Mouse (Mus musculus): ENCODE measurements around the gene Itpka. TPM values are rescaled to one million over a fixed set of nuclear protein-coding genes. Genes with fewer than 3 reads are reported as not detected.
A peak's percentile ranks its signal among the peaks of the same experiment; 100 is the strongest.

Gene Itpka
- polyA plus RNA-seq, 1 experiment from 2014 or later = 2.7 TPM

- peaks cover 41% of the 10 kb centered on the region for H3K27me3 ChIP-seq (ENCODE audit: insufficient read depth, low read length)
- no peak for TF ChIP-seq EP300 (IDR thresholded peaks at IDR 0.05; ENCODE audit: low read depth)
- TF ChIP-seq CTCF (IDR thresholded peaks at IDR 0.05; ENCODE audit: low read depth) = no peak
- H3K27ac ChIP-seq (ENCODE audit: low read depth) = no peak overlapping the region
- H3K9me3 ChIP-seq (ENCODE audit: low read length) = no peaks in the 10 kb centered on the region
- H3K4me3 ChIP-seq (ENCODE audit: low read depth, low read length) = peak overlapping the region; percentile 62
- peak overlapping the region; percentile 96 for H3K4me2 ChIP-seq (ENCODE audit: low read depth, low read length)
- DNase-seq (peak; percentile 34), ATAC-seq (peak; percentile 48; the same call in 1 of the 2 replicates)
- peak overlapping the region; percentile 55 for H3K9ac ChIP-seq (replicated peaks)
- 2% methylated on average over 43 of the region's 77 CpGs for WGBS (ENCODE audit: insufficient replicate concordance)
- H3K4me1 ChIP-seq (ENCODE audit: insufficient read depth) = peaks cover 10% of the 10 kb centered on the region
- H3K36me3 ChIP-seq (replicated peaks; ENCODE audit: insufficient read depth, low read length) = no peaks in the 10 kb centered on the region
Measured at GRCm38 (mm10) chr2:119758101-119758843, 16.1 kb downstream of the Itpka start.

GRCm38 (mm10) chr2:119758844-119759835 lies 17.0 kb downstream of the Itpka start:
- Histone ChIP-seq H3K4me1 (ENCODE audit: insufficient read depth) (peaks cover 10% of the 10 kb centered on the region), H3K9ac (replicated peaks) (no peak overlapping the region), H3K4me3 (ENCODE audit: low read depth, low read length) (peak overlapping the region; percentile 62), H3K9me3 (ENCODE audit: low read length) (no peaks in the 10 kb centered on the region), H3K27ac (ENCODE audit: low read depth) (no peak overlapping the region), H3K36me3 (replicated peaks; ENCODE audit: insufficient read depth, low read length) (peaks cover 1% of the 10 kb centered on the region; the same call in 1 of the 2 replicates), H3K4me2 (ENCODE audit: low read depth, low read length) (peak overlapping the region; percentile 96), H3K27me3 (ENCODE audit: insufficient read depth, low read length) (peaks cover 41% of the 10 kb centered on the region)
- WGBS (ENCODE audit: insufficient replicate concordance) = 7% methylated on average over 44 of the region's 44 CpGs
- no peak for TF ChIP-seq CTCF (IDR thresholded peaks at IDR 0.05; ENCODE audit: low read depth)
- no peak for ATAC-seq
- DNase-seq = peak; percentile 26

- no peak within 1 kb of the TSS for H3K27ac ChIP-seq (ENCODE audit: low read depth)
- H3K27me3 ChIP-seq (ENCODE audit: insufficient read depth, low read length) = peaks cover 41% of the 10 kb centered on the region
- TF ChIP-seq EP300 (IDR thresholded peaks at IDR 0.05; ENCODE audit: low read depth) (no peak), CTCF (IDR thresholded peaks at IDR 0.05; ENCODE audit: low read depth) (no peak)
- H3K9ac ChIP-seq (replicated peaks) = no peak within 1 kb of the TSS
- peaks cover 10% of the 10 kb centered on the region for H3K4me1 ChIP-seq (ENCODE audit: insufficient read depth)
- DNase-seq (no peak), ATAC-seq (no peak)
- peaks cover 3% of the 10 kb centered on the region; the same call in 1 of the 2 replicates for H3K36me3 ChIP-seq (replicated peaks; ENCODE audit: insufficient read depth, low read length)
- 14% methylated on average over 9 of the region's 9 CpGs for WGBS (ENCODE audit: insufficient replicate concordance)
- 0 out of 2 replicates have a peak within 1 kb of the TSS, but pooled peaks have one; percentile 96 for H3K4me2 ChIP-seq (ENCODE audit: low read depth, low read length)
- no peak within 1 kb of the TSS for H3K4me3 ChIP-seq (ENCODE audit: low read depth, low read length)
- no peaks in the 10 kb centered on the region for H3K9me3 ChIP-seq (ENCODE audit: low read length)
Measured at GRCm38 (mm10) chr2:119760251-119760650, 18.1 kb downstream of the Itpka start, which contains the start of gene Ltk. Gene Ltk (minus strand): TSS chr2:119760431.

GRCm38 (mm10) chr2:119762276-119762675 lies 20.1 kb downstream of the Itpka start:
- Histone ChIP-seq H3K36me3 (replicated peaks; ENCODE audit: insufficient read depth, low read length) (peaks cover 4% of the 10 kb centered on the region; the same call in 1 of the 2 replicates), H3K9ac (replicated peaks) (no peak overlapping the region), H3K4me1 (ENCODE audit: insufficient read depth) (peaks cover 10% of the 10 kb centered on the region), H3K27ac (ENCODE audit: low read depth) (no peak overlapping the region), H3K4me3 (ENCODE audit: low read depth, low read length) (no peak overlapping the region), H3K4me2 (ENCODE audit: low read depth, low read length) (no peak overlapping the region), H3K27me3 (ENCODE audit: insufficient read depth, low read length) (peaks cover 29% of the 10 kb centered on the region), H3K9me3 (ENCODE audit: low read length) (no peaks in the 10 kb centered on the region)
- DNase-seq = no peak
- ATAC-seq = no peak
- TF ChIP-seq CTCF (IDR thresholded peaks at IDR 0.05; ENCODE audit: low read depth) (no peak), EP300 (IDR thresholded peaks at IDR 0.05; ENCODE audit: low read depth) (no peak)
- 43% methylated on average over 1 of the region's 1 CpGs for WGBS (ENCODE audit: insufficient replicate concordance)

DNA sequence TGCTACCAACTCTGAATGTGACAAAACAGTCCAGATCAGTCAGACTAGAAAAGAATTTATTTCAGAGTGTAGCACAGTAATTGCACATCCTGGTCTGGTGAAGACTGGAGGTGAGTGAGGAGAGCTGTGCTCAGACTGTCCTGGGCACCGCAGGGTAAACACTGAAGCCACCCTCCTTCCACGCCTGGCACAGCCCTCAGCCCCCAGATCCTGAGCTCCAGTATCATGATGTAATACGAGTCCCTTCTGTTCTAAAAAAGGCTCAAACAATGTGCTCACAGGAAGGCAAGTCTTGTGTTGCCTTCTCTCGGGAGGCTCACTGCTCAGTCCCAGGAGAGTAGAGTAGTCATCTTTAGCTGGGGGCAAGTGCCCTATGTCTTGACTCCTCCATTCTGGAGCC lies 21.8 kb downstream of the Itpka start:
- Histone ChIP-seq H3K27me3 (ENCODE audit: insufficient read depth, low read length) (peaks cover 14% of the 10 kb centered on the region), H3K9me3 (ENCODE audit: low read length) (no peaks in the 10 kb centered on the region), H3K27ac (ENCODE audit: low read depth) (no peak overlapping the region), H3K36me3 (replicated peaks; ENCODE audit: insufficient read depth, low read length) (peaks cover 14% of the 10 kb centered on the region), H3K4me1 (ENCODE audit: insufficient read depth) (no peaks in the 10 kb centered on the region; the same call in 1 of the 2 replicates), H3K4me3 (ENCODE audit: low read depth, low read length) (no peak overlapping the region), H3K9ac (replicated peaks) (no peak overlapping the region), H3K4me2 (ENCODE audit: low read depth, low read length) (no peak overlapping the region)
- TF ChIP-seq EP300 (IDR thresholded peaks at IDR 0.05; ENCODE audit: low read depth) (no peak), CTCF (IDR thresholded peaks at IDR 0.05; ENCODE audit: low read depth) (no peak)
- ATAC-seq = no peak
- DNase-seq = no peak
- 71% methylated on average over 4 of the region's 4 CpGs for WGBS (ENCODE audit: insufficient replicate concordance)

GRCm38 (mm10) chr2:119767246-119767645 lies 25.1 kb downstream of the Itpka start:
- H3K4me3 ChIP-seq (ENCODE audit: low read depth, low read length) = no peak overlapping the region
- 91% methylated on average over 6 of the region's 6 CpGs for WGBS (ENCODE audit: insufficient replicate concordance)
- H3K36me3 ChIP-seq (replicated peaks; ENCODE audit: insufficient read depth, low read length) = peaks cover 29% of the 10 kb centered on the region
- DNase-seq = no peak
- H3K27me3 ChIP-seq (ENCODE audit: insufficient read depth, low read length) = no peaks in the 10 kb centered on the region
- H3K9me3 ChIP-seq (ENCODE audit: low read length) = no peaks in the 10 kb centered on the region
- no peak for ATAC-seq
- no peak overlapping the region for H3K4me2 ChIP-seq (ENCODE audit: low read depth, low read length)
- no peaks in the 10 kb centered on the region for H3K4me1 ChIP-seq (ENCODE audit: insufficient read depth)
- TF ChIP-seq CTCF (IDR thresholded peaks at IDR 0.05; ENCODE audit: low read depth) (peak; percentile 52), EP300 (IDR thresholded peaks at IDR 0.05; ENCODE audit: low read depth) (no peak)
- H3K9ac ChIP-seq (replicated peaks) = no peak overlapping the region
- no peak overlapping the region for H3K27ac ChIP-seq (ENCODE audit: low read depth)
